Mouse (Mus musculus) skeletal muscle tissue, adult 2 months (tissue): Measurements from ENCODE around the gene Egfr.

Source experiments
- DNase-seq: peaks from one replicate; pipeline ENCODE4 v3.0.0-alpha.2; 2012; ENCODE audit warnings: low read depth, low spot score

Gene Egfr

DNA sequence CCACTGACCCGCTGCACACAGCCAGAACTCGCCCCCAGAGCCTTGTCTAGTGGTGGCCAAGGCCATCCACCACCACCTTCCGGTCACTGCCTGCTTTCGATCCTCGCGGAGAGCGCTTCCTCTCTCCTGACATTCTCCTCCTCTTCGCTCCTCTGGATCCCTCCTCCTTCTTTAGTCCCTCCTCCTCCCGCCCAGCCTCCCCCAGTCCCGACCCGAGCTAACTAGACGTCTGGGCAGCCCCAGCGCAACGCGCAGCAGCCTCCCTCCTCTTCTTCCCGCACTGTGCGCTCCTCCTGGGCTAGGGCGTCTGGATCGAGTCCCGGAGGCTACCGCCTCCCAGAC lies at the start of gene Egfr:
TSS of gene Egfr (plus strand) at position 197 of the 342 bp plus-strand sequence.
- DNase-seq: peak; percentile 83

DNA sequence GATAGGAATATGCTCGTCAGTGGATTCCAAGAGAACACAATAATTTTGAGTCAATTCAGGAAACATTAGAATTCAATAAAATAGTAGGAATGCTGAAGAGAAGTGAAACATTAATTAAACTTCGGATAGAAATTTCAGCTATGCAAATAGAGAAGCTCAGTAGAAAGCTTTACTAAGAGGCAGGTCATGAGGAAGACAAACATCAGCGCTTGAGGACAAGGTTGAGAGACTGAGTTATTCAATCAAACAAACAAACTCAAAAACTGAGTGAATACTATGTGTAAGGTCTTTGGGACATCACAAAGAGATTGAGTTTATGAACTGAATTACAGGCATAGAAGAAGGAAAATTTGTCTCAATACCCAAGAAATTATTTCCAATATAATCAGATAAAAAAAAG lies 48.8 kb upstream of the Egfr start:
- DNase-seq: no peak

DNA sequence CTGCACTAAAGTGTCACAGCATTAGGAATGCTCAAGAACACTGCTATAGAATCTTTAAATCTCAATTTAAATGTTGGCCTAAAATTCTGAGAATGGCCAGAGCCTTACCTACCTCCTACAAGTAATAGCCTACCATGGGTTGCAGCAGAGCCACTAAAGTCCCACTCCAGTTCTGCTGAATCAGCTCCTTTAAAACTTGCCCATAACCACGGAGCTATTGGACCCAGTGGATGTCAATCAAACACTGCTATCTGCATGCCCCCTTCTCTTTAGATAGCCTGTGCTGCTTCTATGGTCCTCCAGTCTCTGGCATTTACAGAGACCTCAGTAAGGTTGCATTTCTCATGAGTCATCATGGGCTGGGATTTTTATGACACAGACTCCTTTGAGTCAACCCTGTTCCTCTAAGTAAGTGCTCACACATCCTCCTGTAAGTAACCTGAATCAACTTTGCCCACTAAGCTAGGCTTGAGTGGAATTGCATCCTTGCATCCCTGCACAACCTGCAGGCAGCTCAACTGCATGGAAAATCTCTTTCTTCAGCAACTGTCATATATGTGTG lies 16.8 kb upstream of the Egfr start:
- DNase-seq: no peak

DNA sequence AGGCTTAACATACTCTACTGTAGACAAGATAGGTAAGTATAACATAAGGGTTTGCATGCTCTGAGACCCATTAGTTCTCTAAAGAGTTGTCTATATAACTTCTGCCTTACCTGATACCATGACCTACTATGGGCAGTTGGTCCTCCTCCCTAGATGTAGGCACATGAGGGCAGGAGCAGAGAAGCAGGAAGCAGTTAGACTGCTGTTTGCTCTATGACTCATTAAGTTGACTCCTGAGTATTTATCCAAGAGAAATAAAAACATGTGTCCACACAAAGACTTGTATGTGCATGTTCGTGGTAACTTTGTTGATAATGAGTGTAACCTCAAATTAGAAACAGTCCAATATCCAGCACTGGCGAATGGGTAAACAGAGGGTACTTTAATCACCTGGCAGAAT lies 14.7 kb upstream of the Egfr start:
- DNase-seq: no peak

DNA sequence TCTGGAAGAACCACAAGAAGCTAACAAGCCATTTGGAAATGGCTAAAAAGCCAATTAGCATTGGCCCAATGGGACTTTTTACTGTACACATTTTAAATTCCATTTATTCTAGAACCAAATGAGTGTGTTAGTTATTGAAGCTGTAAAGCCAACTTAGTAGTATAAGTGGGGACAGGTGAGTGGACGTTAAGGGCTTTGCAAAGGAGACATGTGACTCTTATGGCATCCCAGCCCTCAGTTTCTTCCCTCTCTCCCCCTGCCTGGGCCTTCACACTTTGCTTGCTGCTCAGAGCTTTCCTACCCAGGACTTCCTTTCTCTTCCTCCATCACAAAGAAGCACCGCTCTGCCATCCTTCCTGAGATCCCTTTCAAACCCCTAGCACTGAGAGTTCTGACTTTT lies 13.3 kb upstream of the Egfr start:
- DNase-seq: no peak

DNA sequence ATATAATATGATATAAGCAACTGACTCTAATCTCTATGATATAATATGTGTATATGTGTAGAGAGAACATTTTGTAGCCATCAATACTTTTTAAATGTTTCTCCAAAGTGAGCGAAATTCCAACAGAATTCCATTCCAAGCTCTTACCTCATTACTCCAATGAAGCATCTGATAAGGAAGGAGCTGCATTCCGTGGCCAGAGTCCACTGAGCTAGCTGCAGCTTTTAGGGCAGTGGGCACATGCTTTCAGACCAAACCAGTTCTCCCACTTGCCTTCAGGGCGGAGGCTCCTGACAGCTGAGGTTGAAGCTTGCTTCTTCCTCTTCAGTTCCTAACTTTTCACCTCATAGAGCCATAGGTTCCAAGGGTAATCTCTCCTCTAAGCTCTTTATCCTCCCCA lies 12.8 kb upstream of the Egfr start:
- DNase-seq: no peak

DNA sequence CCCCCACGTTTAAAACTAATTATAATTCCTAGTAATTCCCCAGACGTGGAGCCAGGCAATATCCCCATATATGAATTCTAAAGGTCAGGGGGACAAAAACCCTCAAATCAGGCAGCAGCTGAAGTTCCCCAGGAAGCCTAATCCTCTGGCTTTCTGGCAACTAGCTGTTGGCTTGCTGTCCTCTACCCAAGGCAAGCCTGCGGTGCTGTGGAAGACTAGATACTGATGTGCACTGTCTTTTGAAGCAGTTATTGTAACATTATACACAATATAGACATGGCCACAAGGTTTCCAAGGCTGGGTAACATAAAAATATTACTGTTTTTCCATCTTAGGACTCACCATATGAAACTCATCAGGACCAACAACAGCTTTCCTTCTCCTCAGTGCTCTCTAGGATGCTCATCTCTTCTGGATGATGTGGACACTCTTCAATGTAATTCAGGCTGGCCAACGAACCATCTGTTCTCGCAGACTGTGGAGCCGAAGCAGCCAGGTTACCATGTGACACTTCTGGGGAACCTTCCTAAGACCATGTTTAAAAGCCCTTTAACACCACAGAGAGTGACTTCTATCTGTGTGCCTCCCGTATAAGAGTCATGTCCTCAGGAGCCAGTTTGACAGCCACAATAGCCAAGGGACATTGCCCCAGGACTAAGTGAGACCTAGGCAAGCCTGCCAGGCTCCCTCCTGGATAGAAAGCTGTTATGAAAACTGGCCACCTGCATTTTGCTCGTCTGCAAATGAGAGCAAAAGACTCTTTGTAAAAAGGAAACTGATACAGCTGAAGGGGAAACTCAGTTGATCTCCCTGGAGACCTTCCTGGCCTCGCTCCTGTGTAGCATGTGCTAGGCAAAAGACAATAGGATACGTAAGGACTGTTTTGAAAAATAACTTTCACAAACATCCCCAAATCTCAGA lies 11.1 kb upstream of the Egfr start:
- DNase-seq: no peak

DNA sequence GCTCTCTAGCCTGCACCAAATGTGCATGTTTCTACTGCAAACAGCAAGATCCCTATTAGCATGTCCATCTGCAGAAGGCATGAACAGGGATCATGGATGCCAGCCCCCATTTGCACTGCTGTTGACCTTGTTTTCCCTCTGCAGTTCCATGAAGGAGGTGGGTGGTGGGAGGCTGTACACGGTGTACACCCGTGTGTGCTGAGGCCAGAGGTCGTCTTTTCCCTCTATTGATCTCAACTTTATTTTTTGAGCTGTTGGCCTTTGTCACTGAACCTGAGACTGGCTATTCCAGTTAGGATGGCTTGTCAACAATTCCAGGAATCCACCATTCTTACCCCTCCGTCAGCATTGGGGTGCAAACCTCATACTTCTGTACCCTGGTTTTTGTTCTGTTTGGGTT lies 9.8 kb upstream of the Egfr start:
- DNase-seq: no peak

DNA sequence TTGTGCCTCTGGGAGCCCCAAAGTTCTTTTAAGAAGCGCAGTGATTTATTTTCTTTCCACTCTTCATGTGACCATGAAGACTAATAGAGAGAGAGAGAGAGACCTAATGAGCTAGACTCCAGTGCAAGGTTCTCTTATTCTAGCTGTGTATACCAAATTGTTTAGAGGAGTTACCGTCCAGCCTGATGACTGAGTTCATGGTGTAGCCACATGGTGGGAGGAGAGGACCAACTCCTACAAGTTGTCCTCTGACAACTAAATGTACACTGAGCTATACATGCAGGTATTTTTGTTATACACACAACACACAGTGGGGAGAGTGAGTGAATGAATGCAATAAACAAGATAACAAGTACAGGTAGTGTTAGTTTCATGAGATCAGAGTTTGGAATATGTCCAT lies 9.2 kb upstream of the Egfr start:
- DNase-seq: no peak

DNA sequence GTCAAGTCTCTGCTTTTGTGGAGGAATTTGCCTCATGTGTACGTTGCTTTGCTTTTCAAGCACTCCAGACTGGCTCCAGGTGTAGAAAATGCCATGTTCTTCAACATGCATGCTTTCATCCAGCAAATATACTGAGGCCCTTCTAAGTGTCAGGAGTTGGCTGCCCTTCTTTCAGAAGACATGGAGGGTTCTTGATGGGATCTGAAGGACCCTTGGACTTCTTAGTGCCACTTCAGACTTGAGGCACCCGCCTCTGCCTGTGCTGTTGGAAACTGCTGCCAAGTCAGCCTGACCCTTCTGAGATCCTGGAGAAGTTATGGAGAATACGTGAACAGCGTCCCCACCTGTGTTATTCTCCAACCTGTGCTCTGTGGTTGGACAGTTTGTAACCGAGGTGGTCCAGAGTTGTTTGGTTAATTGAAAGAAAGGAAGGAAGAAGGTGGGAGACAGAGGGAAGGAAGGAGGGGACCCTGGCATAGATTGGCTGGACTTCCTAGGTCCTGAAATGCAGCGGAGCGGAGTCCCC lies 483 bp upstream of the Egfr start:
- no peak for DNase-seq

DNA sequence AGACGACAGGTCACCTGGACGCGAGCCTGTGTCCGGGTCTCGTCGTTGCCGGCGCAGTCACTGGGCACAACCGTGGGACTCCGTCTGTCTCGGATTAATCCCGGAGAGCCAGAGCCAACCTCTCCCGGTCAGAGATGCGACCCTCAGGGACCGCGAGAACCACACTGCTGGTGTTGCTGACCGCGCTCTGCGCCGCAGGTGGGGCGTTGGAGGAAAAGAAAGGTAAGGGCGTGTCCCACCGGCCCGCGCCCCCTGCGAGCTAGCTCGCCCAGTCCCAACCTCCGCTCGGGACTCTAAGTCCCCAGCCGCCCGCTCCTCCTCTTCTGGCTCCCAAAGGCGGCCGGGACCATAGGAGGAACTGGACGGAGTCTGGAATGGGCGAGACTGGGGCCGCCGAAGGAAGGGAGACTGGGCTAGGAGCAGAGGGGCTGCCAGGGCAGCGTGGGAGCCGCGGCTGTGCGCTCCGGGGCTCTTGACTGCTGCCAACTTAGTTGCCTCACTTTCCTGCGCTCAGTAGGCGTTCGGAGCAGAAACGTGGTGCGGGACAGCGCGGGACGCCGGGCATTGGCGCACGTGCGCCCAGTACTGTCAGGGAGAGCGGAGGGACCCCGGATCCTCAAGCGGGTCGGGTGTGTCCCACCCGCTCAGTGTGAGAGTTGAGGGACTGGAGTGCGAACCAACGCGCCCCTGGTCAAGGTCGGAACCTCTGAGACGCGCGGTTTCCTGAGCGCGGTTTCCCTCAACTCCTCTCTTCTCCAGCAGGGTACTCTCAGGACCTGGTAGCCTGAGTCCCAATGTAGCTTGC lies 548 bp downstream of the Egfr start:
- no peak for DNase-seq

DNA sequence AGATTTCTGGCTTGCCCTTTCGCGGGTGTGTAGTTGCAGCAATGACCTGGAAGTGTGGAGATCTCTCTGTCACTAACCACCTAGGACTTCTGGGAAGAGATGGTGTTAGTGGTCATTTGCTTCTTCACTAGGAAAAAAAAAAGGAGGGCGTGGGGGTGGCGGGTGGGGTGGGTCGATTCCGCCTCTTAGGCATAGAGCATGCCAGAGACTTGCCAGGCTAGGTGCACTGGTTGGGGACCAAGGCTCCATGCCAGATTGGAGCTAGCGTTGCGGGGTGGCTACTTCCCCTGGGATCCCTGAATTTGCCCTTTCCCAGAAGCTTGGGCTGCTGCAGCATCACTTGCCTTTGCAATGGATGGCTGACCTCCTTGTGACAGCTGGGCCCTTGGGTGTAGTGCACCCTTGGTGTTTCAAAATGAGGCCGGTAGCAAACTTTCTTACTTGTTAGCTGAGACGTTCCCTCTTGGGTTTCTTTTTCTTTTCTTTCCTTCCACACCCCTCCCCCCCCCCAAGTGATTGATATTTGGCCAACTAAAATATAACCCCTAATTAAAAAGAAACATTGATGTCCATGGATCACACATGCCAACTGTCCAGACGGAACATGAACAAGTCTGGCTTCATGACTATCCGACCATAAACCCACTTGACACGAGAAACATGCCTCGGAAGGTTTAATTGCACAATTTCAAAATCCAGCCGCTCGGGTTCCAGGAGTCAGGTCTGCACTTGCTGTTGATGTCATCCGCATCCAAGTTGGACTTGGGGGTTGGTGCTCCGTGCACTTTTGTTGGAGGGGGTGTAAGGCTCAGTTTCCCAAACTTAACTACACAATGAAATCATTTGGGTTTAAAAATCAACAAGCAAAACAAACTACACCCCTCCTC lies 1.4 kb downstream of the Egfr start:
- DNase-seq: no peak

DNA sequence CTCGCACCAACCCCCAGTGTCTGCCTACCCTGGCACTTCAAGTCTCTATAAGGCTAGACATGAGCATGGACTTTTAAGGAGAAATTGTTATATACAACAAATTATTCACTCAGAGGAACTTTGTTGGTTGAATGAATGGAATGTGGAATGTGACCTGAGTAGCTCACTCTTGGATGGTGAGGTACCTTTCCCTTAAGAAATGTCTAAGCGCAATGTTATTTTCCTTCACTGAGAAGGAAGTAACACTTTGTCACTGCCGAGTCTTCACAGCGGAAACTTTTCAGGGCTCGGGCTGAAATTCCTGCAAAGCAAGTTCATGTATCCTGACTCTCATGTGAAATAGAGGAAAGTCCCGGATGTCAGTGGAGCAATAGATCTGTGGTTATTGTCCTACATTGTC lies 7.9 kb downstream of the Egfr start:
- no peak for DNase-seq

DNA sequence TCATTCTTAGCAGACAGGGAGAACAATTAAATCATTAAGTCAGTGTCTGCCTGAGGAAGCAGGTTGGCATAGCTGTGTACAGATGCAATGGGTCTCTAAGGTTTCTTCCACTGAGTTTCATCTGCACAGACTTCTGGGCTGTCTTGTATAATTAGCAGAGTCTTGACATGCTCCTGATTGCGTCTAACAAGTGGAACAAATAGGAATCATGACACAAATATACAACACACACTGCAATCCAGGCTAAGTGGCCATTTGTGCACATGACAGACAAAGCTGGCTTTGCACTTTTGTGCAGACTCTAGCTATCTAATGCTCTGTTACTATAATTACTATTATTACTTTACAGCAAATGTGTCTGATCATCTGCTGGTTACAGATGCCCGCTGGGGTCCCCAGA lies 9.2 kb downstream of the Egfr start:
- no peak for DNase-seq

DNA sequence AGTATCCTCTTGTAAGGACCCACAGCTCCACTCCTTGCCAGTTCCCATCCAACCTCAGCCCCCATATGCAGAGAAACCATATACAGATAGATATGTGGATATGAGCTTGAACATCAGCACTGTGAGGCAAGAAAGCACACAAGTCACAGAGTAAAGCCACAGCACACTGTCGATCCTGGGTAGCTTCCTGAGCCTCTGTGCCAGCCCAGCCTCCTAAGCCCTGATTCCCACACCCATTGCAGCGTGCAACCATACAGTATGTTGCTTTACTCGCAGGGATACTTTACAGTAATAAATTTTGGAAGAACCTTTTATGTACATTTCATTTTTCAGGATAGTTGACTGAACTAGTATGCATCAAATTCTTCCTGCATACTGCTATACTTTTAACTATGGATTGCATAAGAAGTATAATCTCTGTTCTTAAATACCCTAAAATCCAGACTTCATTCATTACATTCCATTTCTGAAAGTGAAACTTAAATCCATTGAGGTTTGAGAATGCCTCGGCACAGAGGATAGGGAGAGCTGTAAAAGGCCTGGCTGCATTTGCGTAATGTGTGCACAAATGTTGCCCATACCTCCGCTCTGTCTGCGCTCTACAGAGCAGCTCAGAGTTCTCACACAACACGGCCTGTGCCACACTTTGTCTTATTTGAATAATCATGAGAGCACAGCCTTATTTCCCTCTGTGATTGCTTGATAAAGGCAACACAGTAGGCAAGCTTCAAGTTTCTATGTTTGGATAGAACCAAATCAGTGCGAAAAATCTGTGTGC lies 14.2 kb downstream of the Egfr start:
- no peak for DNase-seq

DNA sequence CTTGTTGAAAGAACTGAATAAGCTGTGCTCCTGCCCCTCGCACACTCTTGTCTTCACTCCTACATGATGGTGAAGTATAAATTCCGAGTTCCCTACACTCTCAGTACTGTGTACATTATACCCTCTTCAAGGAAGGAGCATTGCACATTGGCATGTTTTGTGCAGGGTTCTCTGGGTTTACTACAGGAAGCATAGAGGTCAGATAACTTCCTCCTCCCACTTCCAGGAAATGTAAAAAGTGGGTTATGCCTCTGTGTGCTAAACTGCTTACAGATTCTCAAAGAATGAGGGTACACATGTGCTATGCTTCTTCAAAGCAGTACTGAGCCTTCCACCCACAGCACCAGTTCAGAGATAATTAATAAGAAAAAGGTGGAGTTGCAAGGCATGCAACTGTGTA lies 16.0 kb downstream of the Egfr start:
- DNase-seq: no peak

DNA sequence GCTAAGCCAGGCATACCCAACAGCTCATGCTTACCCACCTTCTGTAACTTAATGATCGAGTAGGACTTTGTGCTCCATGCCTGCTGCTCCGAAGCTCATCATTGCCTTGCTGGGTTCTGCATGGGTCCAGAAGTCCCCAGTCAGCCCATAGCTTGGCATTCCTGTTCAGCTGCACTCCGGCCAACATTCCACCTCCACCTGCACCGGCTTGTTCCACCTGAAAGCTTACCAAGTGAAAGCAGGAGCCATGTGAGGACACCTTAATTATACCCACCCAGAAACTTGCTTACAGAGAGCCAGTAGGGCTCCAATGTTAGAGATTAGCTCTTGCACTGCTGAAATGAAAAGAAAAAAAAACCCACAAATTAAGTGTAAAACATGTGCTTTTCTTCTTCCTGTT lies 17.3 kb downstream of the Egfr start:
- DNase-seq: no peak

DNA sequence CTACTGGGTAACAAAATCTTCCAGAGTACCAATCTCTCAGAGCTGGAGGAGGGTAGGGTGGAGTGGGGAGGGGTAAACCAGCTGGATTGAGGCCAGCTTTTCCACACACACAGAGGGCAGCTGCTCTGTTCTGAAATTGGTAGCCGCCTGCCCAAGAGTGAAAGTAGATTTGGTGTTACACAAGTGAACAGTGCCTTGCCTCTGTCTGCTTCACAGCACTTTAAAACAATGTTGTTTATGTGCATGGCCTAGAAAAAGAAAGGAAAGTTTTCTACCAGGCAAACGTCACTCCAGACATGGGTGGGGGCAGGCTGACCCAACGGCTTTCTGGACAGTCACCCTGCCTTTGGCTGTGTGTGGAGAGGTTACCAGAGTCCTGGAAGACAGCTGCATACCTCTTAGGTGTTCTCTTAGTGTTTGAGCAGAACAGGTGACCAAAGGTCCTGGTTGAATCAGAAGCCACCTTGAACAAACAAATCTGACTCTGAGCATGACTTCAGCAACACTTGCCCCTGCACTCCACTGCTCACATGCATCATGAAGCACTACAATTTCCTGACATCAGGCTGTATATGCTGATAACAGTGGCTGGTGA lies 17.8 kb downstream of the Egfr start:
- DNase-seq: no peak

DNA sequence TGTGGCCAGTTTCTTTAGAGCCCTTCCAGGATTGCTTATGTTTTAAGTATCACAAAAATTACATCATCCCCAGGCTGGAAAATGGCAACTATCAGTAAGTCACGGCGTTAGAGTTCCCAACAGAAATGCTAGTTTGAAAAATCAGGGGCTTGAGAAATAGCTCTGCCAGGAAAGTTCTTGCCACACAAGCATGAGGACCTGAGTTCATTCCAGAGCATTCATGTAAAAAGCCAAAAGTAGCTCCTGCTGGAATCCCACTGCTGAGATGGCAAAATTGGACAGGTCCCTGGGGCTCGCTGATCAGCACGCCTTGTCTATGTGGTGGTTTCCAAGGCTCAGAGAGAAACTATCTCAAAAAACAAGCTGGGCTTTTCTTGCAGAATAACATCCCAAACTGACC lies 19.0 kb downstream of the Egfr start:
- DNase-seq: peak; percentile 70

DNA sequence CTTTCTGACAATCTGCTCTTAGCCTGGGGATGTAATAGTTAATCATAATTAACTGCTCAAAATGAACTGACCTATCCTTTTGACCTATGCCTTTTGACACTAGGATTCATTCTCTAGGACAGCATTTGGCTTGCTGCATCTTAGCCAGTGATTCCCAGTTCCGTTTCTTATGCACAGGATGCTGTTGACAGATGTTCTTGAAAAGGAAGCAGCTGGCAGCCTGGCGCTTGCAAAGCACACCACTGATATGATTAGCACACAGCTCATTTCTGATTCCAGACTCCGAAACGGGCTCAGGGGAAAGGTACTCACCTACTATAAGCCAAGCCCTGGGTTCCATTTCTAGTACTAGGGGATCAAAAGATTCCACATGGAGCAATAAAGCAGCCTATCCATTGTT lies 20.7 kb downstream of the Egfr start:
- DNase-seq: no peak
